Mouse (Mus musculus) erythroblast, embryonic 14.5 days (primary cell): ENCODE data around the gene Hoxc4.

Source experiments
- GATA1 ChIP-seq: IDR thresholded peaks from 2 replicates; pipeline ENCODE4 v1.6.1; 2012; ENCODE audit warnings: low read length, inconsistent platforms, mixed read lengths
- TAL1 ChIP-seq: IDR thresholded peaks from 3 replicates; pipeline ENCODE4 v1.6.1; 2012; ENCODE audit warnings: low read length, inconsistent platforms, mixed read lengths

GRCm38 (mm10) chr15:103027266-103028235 lies 8.8 kb downstream of the Hoxc4 start:
- TF ChIP-seq TAL1, result no peak
- TF ChIP-seq GATA1, result no peak
